Mouse (Mus musculus) neural tube, embryonic 11.5 days (tissue): Measurements from ENCODE around the gene Wnt3a. TPM values are rescaled to one million over a fixed set of nuclear protein-coding genes. Genes with fewer than 3 reads are reported as not detected.
A peak's percentile ranks its signal among the peaks of the same experiment; 100 is the strongest.
"Not testable (repeated sequence)": the region's sequence is repeated elsewhere in the genome, so short reads cannot be mapped to it uniquely, and the experiment has no call there.

Experiments used
- ATAC-seq: fragments of 200-750 bp; cut with Nextera tagmentation; 2 replicates; pipeline ENCODE4 v1.8.0; 2017; ENCODE audit warnings: moderate number of reproducible peaks, mild to moderate bottlenecking, moderate TSS enrichment, moderate library complexity; ENCODE audit not compliant: insufficient read depth, low FRiP score, low TSS enrichment
- DNase-seq: peaks from one replicate; pipeline ENCODE4 v3.0.0-alpha.2; 2015; ENCODE audit warnings: low spot score
- H3K27ac ChIP-seq: fragments of 300-500 bp; sonication (generic); 2 replicates; pipeline ENCODE4 v1.5.1; 2014; ENCODE audit warnings: low read depth, mild to moderate bottlenecking, low read length
- H3K27me3 ChIP-seq: fragments of 300-500 bp; sonication (generic); 2 replicates; pipeline ENCODE4 v1.6.1; 2014; ENCODE audit warnings: mild to moderate bottlenecking, low read length, mixed read lengths; ENCODE audit not compliant: control insufficient read depth, insufficient read depth
- H3K36me3 ChIP-seq: fragments of 300-500 bp; sonication (generic); 2 replicates; pipeline ENCODE4 v1.6.1; 2014; ENCODE audit warnings: mild to moderate bottlenecking, low read length, moderate library complexity, mixed read lengths; ENCODE audit not compliant: control insufficient read depth, insufficient read depth
- H3K4me1 ChIP-seq: fragments of 300-500 bp; sonication (generic); 2 replicates; pipeline ENCODE4 v1.6.1; 2014; ENCODE audit warnings: low read length, mixed read lengths; ENCODE audit not compliant: control insufficient read depth, insufficient read depth
- H3K4me2 ChIP-seq: fragments of 300-500 bp; sonication (generic); 2 replicates; pipeline ENCODE4 v1.6.1; 2014; ENCODE audit warnings: low read depth, mild to moderate bottlenecking, moderate library complexity
- H3K4me3 ChIP-seq: fragments of 300-500 bp; sonication (generic); 2 replicates; pipeline ENCODE4 v1.5.1; 2014; ENCODE audit warnings: low read depth, low read length
- H3K9ac ChIP-seq: fragments of 300-500 bp; sonication (generic); 2 replicates; pipeline ENCODE4 v1.6.1; 2014; ENCODE audit warnings: mild to moderate bottlenecking, low read length
- H3K9me3 ChIP-seq: fragments of 300-500 bp; sonication (generic); 2 replicates; pipeline ENCODE4 v1.6.1; 2016; ENCODE audit warnings: low read length; ENCODE audit not compliant: control insufficient read depth
- WGBS: fragments of 180-500 bp; shearing (Covaris S2); extraction: QIAGEN DNeasy Blood & Tissue Kit; methylation state at CpG from one replicate; pipeline ENCODE4 v1.1.7; 2014; 5-methylcytosine and 5-hydroxymethylcytosine counted together
- polyA plus RNA-seq: library from polyadenylated mRNA; unstranded; fragments of >200 nt; fragmentation: Nextera tagmentation; extraction: Ambion mirVana; gene quantifications from 2 replicates; pipeline ENCODE4 v1.2.1, GENCODE M21; 2014

Wnt3a gene
- polyA plus RNA-seq, 1 experiment from 2014 or later = 3.3 TPM

- not testable (repeated sequence) for H3K9me3 ChIP-seq, DNase-seq, ATAC-seq, H3K4me2 ChIP-seq, H3K4me1 ChIP-seq, H3K9ac ChIP-seq, H3K27ac ChIP-seq, H3K27me3 ChIP-seq, H3K4me3 ChIP-seq
- H3K36me3 ChIP-seq = peaks cover 15% of the 10 kb centered on the region
- WGBS = 87% methylated on average over 12 of the region's 12 CpGs
Observed at GRCm38 (mm10) chr11:59212320-59212719, 78.2 kb downstream of the Wnt3a start.

GRCm38 (mm10) chr11:59211561-59211960 lies 79.0 kb downstream of the Wnt3a start:
- not testable (repeated sequence) for H3K27ac ChIP-seq, DNase-seq, H3K9ac ChIP-seq, ATAC-seq, H3K4me1 ChIP-seq, H3K4me3 ChIP-seq, H3K9me3 ChIP-seq, H3K4me2 ChIP-seq, H3K27me3 ChIP-seq
- 86% methylated on average over 9 of the region's 9 CpGs for WGBS
- peaks cover 15% of the 10 kb centered on the region for H3K36me3 ChIP-seq

GRCm38 (mm10) chr11:59210020-59210419 lies 80.5 kb downstream of the Wnt3a start:
- 88% methylated on average over 4 of the region's 4 CpGs for WGBS
- no peak overlapping the region for H3K4me3 ChIP-seq
- H3K36me3 ChIP-seq = peaks cover 17% of the 10 kb centered on the region
- H3K27me3 ChIP-seq = no peaks in the 10 kb centered on the region
- no peaks in the 10 kb centered on the region for H3K9me3 ChIP-seq
- H3K9ac ChIP-seq = no peak overlapping the region
- 0 out of 2 replicates have a peak, but pooled peaks cover 8% of the 10 kb centered on the region for H3K4me1 ChIP-seq
- no peak overlapping the region for H3K4me2 ChIP-seq
- no peak for ATAC-seq
- no peak for DNase-seq
- no peak overlapping the region for H3K27ac ChIP-seq

- Histone ChIP-seq H3K36me3 (peaks cover 17% of the 10 kb centered on the region), H3K9ac (no peak overlapping the region), H3K9me3 (no peaks in the 10 kb centered on the region), H3K27me3 (no peaks in the 10 kb centered on the region), H3K4me3 (no peak overlapping the region; the same call in 1 of the 2 replicates), H3K27ac (no peak overlapping the region), H3K4me1 (0 out of 2 replicates have a peak, but pooled peaks cover 8% of the 10 kb centered on the region), H3K4me2 (no peak overlapping the region; the same call in 1 of the 2 replicates)
- DNase-seq (no peak), ATAC-seq (no peak)
- WGBS = 80% methylated on average over 5 of the region's 5 CpGs
Observed at GRCm38 (mm10) chr11:59209580-59209979, 81.0 kb downstream of the Wnt3a start.

GRCm38 (mm10) chr11:59209003-59209441 lies 81.5 kb downstream of the Wnt3a start:
- DNase-seq (peak; percentile 78), ATAC-seq (peak; percentile 45)
- H3K4me1 ChIP-seq = 0 out of 2 replicates have a peak, but pooled peaks cover 8% of the 10 kb centered on the region
- H3K27ac ChIP-seq = peak overlapping the region; percentile 50
- peak overlapping the region; percentile 64 for H3K4me3 ChIP-seq
- peaks cover 17% of the 10 kb centered on the region for H3K36me3 ChIP-seq
- H3K9ac ChIP-seq = peak overlapping the region; percentile 60
- H3K27me3 ChIP-seq = no peaks in the 10 kb centered on the region
- 12% methylated on average over 18 of the region's 18 CpGs for WGBS
- H3K9me3 ChIP-seq = no peaks in the 10 kb centered on the region
- peak overlapping the region; percentile 82 for H3K4me2 ChIP-seq

GRCm38 (mm10) chr11:59208153-59208831 lies 82.3 kb downstream of the Wnt3a start, which contains the start of gene 2310033P09Rik:
TSS of gene 2310033P09Rik (plus strand) at chr11:59208321.
- peaks cover 17% of the 10 kb centered on the region for H3K36me3 ChIP-seq

GRCm38 (mm10) chr11:59202081-59202995 lies 88.2 kb downstream of the Wnt3a start, which contains the start of gene Mrpl55:
TSS of gene Mrpl55 (plus strand) at chr11:59202486.
- H3K9ac ChIP-seq = peak within 1 kb of the TSS; percentile 73
- H3K4me1 ChIP-seq = peaks cover 12% of the 10 kb centered on the region
- H3K9me3 ChIP-seq = no peaks in the 10 kb centered on the region
- H3K36me3 ChIP-seq = peaks cover 2% of the 10 kb centered on the region; the same call in 1 of the 2 replicates
- ATAC-seq = peak; percentile 92
- peak within 1 kb of the TSS; percentile 82 for H3K4me3 ChIP-seq
- under 1% methylated on average over 63 of the region's 63 CpGs for whole genome bisulfite sequencing
- no peaks in the 10 kb centered on the region for H3K27me3 ChIP-seq
- H3K4me2 ChIP-seq = peak within 1 kb of the TSS; percentile 77
- peak; percentile 97 for DNase-seq
- no peak within 1 kb of the TSS for H3K27ac ChIP-seq

More at GRCm38 (mm10) chr11:59208153-59208831, 82.3 kb downstream of the Wnt3a start, which contains the start of gene 2310033P09Rik:
- H3K9ac ChIP-seq = peak within 1 kb of the TSS; percentile 60
- peak within 1 kb of the TSS; percentile 50 for H3K27ac ChIP-seq
- H3K4me2 ChIP-seq = peak within 1 kb of the TSS; percentile 82
- DNase-seq = peak; percentile 99
- 0 out of 2 replicates have a peak, but pooled peaks cover 8% of the 10 kb centered on the region for H3K4me1 ChIP-seq
- H3K27me3 ChIP-seq = no peaks in the 10 kb centered on the region
- H3K4me3 ChIP-seq = peak within 1 kb of the TSS; percentile 64
- H3K9me3 ChIP-seq = no peaks in the 10 kb centered on the region
- under 1% methylated on average over 54 of the region's 67 CpGs for WGBS
- peak; percentile 87 for ATAC-seq

- DNase-seq (no peak), ATAC-seq (no peak)
- peak overlapping the region; percentile 82 for H3K4me3 ChIP-seq
- H3K9ac ChIP-seq = peak overlapping the region; percentile 73
- H3K4me2 ChIP-seq = peak overlapping the region; percentile 77
- no peaks in the 10 kb centered on the region for H3K9me3 ChIP-seq
- no peak overlapping the region for H3K27ac ChIP-seq
- 36% methylated on average over 16 of the region's 16 CpGs for WGBS
- peaks cover 12% of the 10 kb centered on the region for H3K4me1 ChIP-seq
- H3K36me3 ChIP-seq = peaks cover 2% of the 10 kb centered on the region; the same call in 1 of the 2 replicates
- H3K27me3 ChIP-seq = no peaks in the 10 kb centered on the region
Observed at GRCm38 (mm10) chr11:59201216-59202002, 89.1 kb downstream of the Wnt3a start.
